Mouse (Mus musculus) thymus, postnatal 14 days (tissue): ENCODE data around the gene Dcaf5.

Experiments used
- DNase-seq: peaks from one replicate; pipeline ENCODE4 v3.0.0; 2021

The Dcaf5 gene

DNA sequence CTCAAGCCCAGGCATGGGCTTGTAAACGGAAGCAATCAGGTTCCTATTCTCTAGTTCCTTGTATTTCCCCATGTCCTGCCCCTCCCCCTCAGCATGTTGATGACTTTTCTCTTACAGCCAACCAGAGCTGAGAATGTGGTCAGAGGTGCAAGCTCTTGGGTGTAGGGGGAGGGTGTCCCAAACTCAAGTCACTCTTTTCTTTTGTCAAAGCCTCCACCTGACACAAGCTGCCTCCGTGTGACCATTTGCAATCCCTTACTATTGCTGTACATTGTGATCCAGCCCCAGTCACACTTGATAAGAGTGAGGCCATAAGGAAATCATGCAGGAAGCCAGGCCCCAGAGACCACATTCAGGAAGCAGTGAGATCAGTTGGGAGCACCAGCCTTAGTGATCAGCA lies 104.8 kb downstream of the Dcaf5 start:
- DNase-seq, result peak; percentile 55

DNA sequence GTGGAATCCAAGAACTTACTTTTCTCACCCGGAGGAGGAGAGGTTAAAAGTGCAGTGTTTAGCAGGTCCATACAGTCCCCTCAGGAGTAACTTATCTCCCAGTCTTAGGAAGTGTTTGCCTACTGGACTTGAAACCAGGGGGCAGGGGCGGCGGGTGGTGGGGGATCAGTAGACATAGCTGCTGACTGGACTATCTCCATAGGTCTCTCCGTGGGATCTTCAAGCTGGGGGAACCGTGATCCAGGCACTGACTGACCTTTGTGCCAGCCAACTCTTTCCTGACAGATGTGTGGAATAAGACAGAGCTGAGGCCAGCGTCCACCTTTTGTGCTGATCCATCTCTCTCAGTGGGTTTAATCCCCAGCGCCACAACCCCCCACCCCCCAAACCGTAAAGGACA lies 105.6 kb downstream of the Dcaf5 start:
- no peak for DNase-seq

DNA sequence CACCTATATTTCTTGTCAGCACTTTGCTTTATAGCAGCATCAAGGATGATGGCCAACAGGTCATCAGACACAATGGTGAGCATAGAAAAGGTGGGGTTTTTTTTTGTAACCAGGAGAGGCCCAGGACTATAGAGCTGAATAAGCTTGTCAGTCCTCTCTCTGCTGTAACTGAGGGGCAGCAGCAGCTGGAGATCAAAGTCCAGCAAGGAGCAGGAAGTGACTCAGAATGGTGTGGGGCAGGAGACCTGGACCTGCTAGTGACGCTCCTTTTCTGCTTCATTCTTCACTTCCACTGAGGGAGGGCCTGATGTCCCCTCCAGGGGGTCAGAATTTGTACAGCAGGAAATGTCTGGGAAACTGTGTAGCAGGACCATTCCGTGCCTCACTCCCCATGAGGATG lies 106.8 kb downstream of the Dcaf5 start:
- DNase-seq, result no peak

DNA sequence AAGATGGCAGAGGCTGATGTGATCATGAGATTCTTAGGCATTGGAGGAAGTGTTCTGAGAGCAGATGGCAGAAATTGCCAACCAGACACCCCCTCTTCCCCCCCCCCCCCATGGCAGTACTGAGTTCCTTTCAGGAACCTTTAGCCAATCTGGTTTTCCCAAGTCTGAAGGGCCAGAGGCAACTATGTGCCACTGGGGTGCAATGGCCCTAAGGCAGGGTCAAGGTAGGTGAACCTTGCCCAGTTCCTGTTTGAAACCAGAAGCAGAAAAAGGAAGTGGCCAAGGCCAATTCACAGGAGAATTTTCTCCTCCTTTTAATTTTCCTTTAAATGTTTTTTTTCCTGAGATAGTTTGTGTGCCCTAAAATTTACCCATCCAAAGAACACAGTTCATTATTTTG lies 110.4 kb downstream of the Dcaf5 start:
- no peak for DNase-seq

DNA sequence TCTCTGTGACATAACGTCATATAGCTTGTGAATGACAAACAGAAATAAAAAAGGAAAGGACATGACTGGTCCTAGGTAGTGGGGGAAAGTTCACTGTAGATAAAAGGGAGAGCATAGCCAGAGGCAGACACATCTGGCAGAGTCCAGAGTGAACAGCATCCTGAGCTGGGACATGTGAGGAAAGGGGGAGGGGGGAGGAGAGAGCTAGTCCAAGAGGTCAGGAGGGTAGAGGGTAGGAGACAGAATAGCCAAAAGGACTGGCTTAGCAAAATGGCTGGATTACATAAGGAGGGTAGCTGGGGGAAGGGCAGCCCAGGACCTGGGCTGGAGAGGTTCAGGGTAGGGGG lies 111.6 kb downstream of the Dcaf5 start:
- no peak for DNase-seq

DNA sequence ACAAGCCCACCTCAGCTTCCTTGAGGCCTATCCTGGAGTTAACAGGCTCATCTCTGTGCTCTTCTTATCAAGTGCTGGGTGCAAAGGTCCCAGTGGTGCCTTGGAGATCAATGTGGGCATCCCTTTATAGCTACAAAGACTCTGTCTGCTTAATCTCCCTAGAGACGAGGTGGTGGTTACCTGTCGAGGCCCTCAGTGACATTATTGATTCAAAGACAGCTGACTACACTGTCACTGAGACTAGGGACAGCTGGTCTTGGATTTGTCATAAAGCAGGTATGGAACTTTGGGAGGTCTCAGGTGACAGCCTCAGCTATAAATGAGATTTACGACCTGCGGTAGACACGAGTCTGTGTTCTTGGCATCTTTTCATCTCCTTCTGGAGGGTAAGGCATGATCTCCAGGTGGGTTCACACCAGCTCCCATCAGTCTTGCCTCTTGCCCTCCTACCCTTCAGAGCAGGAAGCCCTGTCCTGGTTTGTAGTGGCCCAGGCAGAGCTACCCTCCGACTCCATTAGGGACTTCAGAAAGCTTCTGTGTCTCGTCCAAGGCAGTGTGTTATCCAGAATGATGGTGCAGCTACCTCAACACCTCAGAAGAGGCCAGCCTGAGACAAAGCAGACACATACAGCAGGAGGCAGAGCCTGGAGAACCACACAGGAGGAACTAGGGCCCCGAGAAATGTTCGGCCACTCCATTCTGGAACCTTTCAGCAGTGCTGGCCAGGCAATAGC lies 112.2 kb downstream of the Dcaf5 start:
- DNase-seq, result no peak

DNA sequence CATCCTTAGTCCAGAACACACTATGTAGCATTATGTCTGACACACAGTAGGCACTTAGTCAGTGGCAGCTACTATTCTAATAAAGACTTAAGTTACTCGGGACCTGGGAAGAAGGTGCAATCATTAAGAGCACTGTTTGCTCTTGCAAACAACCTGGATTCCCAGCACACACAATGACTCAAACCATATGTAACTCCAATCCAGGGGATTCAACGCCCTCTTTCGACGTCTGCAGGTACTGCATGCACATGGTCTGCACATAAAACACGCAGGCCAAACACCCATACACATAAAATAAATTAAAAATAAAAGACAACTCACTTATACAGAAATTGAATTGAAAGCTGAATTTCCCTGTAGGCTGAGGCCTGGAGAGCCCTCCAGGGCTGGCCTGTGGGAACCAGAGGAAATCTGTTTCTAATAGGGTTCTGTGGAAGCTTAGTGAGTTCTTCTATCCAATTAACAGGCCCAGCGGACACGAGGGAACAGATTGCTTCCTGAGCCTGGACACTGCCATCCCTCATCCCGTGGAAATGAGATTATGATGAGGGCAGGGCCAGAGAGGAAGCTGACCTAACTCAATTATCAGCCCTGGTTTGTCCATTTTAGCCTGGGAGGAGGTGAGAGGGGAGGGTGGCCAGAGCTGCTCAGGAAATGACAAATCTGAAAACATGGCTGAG lies 112.9 kb downstream of the Dcaf5 start:
- DNase-seq, result no peak

DNA sequence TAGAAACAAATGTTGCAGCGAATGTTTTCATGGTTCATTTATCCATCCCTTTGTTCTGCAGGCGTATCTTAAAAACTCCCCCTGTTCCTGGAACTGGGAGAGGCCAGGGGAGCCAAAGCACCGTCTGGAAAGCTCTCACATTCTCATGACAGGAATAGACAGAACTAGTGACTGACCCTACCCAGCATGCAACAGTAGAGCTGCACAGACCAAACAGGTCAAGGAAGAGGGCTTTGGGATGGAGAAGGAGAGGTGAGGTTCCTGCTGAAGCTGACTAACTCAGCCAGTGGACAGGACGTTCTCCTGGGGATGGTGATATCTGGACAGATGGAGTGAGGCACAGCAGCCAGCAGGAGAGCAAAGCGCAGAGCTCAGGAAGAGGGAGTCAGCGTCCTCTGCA lies 113.9 kb downstream of the Dcaf5 start:
- no peak for DNase-seq

DNA sequence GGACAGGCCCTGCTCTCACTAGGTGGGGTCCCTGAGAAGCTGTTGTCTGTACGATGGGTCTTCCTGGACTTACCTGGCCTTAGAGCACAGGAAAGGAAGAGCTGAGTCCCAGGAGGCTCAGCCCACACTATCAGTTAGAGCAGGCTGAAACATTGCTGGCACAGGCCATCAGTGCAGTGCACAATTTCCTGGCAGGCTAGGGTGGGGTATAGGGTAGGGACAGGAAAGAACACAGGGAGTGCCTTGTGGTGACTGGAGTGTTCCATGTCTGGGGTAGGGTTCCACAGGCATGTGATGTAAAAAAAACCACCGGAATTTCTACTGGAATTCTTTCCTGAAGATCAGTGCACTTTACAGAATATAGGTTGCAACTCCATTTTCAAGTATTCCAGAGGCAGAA lies 117.3 kb downstream of the Dcaf5 start:
- DNase-seq, result no peak

DNA sequence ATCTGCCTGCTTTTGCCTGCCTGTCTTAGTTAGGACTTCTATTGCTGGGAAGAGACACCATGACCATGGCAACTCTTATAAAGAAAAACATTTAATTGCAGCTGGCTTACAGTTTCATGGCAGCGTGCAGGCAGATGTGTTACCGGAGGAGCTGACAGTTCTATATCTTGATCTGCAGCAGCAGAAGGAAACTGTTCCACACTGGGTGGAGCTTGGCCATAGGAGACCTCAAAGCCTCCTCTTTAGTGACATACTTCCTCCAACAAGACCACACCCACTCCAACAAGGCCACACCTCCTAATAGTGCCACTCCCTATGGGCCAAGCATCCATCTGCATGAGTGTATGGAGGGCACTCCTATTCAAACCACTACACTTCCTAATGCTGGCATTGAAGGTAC lies 121.1 kb downstream of the Dcaf5 start:
- DNase-seq, result no peak

DNA sequence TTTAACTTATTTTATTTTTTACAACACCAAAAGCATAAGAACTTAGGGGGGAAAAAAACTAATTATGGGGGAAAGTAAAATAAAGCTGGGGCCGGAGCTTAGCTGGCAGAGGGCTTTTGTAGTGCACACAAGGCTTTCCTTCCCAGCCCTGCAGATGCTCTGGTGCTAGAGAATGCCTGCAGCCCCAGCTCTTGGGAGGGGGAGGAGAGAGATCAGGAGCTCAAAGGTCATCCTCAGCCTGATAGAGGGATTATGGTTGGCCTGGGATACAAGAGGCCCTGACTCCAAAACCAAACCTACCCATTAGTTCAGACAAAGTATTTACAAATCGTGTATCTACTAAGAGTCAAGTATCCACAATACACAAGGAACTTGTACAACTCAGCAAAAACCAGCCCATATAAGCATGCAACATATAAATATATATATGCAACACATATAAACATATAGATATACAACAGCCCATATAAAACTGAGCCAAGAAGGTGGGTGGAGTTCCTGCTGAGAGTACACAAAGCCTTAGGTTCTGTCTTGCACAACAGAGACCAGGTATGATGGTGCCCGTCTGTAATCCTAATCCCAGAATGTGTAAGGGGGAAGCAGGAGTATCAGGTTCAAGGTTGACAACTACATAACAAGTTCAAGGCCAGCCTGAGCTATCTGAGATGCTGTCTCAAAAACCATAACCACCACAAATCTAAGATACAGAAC lies 124.3 kb downstream of the Dcaf5 start:
- no peak for DNase-seq

DNA sequence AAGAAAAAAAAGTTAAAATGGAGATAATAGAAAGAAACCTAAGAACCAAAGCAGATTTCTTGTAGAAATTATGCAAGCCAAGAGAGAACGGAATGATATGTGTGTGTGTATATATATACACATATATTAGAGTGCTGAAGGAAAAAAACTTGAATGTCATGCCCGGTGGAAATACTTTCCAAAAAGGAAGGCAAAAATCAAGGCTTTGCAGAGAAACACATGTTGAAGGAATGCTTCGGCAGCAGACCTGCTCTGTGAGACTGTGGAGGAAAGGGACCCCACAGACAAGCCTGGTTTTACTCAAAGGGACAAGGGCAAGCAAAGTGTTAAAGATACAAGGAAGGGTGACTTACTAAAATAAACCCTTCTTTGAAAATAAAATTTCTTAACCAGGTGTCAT lies 128.8 kb downstream of the Dcaf5 start:
- DNase-seq, result no peak

DNA sequence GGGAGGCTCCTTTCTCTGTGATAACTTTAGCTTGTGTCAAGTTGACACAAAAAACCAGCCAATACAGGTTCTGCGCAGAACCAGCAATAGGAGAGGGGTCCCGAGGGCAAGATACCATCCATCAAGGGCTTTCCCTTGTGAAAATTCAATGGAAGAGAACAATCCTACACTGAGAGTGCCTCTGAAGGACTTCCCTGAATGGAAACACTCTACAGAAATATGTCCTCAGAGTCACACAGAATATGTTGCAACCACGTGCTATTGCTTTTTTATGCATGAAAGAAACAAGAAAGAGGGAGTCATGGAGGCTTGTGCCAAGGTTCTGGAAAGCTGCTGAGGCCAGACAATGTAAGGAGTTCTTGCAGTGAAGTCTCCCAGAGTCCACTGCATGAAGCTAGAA lies 131.9 kb downstream of the Dcaf5 start:
- no peak for DNase-seq

DNA sequence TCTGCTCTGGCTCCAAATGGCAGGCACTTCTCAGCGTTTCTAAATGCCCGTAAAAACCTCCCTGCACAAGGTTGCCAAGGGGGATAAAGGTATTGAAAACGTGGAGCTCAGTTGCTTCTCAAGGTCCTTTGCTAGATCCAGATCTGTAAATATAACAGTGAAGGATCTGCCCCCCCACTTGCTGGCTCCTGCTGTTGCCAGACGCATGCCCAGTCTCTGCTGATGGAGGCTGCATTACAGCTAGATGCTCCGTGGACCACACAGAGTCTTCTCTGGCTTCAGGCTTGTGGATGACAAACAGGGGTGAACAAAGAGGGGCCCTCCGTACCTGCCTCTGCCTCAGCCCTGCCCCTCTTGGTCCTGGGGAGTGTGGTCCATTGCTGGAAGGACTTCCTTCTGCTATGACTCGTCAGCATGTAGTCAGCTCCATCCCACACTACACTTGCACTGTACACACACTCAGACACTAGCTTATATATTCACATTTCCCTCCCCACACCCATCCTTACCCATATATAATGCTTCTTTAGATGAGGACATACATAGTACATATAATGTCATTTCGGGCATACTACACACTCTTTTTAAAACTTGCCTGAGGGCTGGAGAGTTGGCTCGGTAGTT lies 135.5 kb downstream of the Dcaf5 start:
- no peak for DNase-seq

DNA sequence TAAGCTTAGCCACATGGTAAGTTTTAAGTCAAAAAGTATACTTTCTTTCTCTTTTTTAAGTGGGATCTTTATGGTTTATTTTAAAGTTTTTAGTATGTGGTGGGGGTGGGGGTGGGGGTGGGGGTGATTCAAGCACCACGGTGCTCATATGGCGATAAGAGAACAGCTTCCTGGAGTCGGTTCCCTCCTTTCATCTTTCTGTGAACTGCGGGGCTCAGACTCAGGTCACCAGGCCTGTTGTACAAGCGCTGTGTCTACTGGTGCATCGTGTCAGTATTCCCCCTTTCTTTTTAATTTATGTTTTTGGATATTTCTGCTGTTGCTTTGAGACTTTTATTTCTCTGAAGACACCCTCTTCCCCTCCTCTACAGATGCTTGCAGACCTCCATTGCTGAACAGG lies 137.7 kb downstream of the Dcaf5 start:
- DNase-seq, result peak; percentile 51

DNA sequence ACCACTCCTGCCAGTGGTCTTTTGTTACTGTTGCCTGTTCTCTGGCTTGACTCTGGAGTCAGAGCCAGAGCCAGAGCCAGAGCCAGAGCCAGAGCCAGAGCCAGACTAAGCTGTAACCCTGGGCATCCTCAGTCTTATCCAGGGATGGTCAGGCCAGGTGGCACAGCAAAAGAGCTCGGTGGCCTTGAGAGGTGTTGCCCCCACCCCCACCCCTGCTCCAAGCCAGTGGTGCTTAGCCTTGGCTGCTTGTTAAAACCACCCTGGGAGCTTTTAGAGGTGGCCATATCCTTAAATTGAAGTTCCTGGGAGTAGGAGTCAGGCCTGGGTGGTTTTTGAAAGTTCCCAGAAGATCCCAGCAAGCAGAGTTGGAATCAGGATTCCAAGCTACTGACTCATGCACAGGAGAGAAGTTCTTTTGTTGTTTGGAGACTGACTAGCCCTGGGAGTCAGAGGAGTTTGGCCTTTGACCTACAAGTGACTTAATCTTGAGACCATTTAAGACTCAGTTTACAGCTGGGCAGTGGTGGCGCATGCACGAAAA lies 144.4 kb downstream of the Dcaf5 start:
- DNase-seq, result no peak

DNA sequence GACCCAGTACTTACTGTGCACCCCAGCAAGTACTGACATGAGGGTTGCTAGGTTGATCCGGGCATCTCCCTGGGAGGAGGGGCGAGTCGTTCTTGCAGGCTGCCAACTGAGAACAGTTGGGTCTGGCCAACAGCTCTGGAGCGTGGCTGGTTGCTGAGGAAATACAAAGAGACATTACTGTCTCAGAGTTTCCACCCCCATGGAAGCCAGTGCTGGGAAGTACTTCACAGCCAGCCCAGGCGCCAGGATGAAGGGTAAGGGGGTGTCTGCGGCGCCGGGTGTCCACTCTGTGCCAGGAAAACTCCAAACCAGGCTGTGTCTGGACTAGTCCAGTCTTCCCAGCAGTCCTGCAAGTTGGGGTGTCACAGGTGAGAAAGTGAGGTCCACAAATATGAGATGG lies 145.4 kb downstream of the Dcaf5 start:
- DNase-seq, result no peak

DNA sequence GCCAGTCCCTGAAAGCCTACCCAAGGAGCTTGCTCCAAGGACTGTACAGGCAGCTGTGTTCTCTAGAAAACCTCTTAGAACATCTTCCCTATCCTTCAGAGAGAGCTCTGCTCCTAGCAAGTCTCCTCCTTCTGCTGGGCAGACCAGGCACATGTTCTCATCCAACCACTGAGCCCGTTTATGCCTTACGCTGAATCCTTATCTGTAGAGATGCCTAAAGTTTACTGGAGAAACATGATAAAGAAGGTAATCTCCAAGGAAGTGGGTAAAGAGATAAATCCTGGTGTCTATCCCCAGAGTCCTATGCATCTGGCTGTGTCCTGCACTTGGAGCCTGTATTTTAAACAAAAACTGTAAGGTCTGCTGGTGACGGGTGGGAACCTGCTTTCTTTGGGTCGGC lies 145.9 kb downstream of the Dcaf5 start:
- no peak for DNase-seq

DNA sequence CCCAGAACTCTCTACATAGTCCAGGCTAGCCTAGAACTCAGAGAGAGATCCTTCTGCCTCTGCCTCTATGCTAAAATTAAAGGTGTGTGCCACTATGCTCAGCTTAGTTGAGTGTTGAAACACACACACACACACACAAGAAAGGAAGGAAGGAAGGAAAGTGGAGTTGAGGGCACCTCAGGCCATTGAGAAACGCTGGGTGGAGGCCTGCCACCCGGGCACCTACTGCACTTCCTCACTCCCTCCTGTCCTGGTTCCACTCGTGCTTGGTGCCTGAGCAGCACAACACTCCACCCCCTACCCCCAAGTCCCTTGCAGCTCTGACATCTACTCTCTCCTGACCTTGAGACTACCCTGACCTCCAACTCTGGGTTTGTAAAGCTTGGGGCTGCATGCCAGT lies 146.7 kb downstream of the Dcaf5 start:
- DNase-seq, result no peak

DNA sequence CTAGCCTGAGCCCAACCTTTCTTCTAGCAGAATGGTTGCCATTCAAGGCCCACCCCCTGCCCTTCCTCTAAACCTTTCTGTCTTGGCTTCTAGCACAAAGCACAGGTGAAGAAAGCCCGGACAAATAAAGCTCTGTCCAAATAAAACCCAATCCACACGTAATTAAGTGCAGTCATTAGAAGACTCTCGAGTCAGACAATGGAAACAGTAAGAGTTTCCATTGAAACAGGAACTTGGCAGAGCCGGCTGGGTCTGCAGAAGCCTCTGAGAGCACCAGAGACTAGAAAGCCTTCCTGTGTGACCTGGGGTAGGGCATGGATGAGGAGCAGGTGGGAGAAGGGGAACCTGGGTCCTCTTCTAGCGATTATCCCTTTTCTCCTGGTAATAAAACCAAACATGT lies 150.5 kb downstream of the Dcaf5 start:
- no peak for DNase-seq
